Mouse (Mus musculus): ENCODE data around the gene Khdc1c. TPM values are rescaled to one million over a fixed set of nuclear protein-coding genes. Genes with fewer than 3 reads are reported as not detected.
"Not testable (repeated sequence)": the region's sequence is repeated elsewhere in the genome, so short reads cannot be mapped to it uniquely, and the experiment has no call there.

The Khdc1c gene
- not detected in 2 replicates for polyA plus RNA-seq (2015; fragmentation: Nextera tagmentation; extraction: Ambion mirVana)

DNA sequence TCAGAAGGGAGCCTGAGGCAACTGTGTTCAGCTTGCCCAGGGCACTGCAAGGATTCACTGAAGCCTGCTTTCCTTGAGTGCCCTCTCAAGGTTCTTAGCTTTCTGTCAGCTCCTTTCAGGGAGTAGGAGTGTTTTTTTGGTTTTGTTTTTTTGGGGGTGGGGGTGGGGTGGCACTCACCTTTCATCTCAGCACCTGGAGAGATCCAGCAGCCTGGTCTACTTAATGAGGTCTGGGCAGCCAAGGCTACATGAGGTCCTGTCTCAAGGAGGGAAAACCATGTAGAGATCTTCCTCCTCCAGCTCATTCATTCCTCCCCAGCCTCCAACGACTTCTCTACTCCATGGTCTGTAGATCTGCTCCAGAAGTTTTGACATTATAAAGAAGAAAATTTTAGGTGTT is at the start of gene Khdc1c:
Gene Khdc1c, plus strand, starts transcription at position 301 of the 400 bp plus-strand sequence.
- not testable (repeated sequence) for H3K27me3 ChIP-seq; H3K4me2 ChIP-seq; H3K36me3 ChIP-seq; H3K27ac ChIP-seq; H3K9me3 ChIP-seq; H3K4me1 ChIP-seq; ATAC-seq (ENCODE audit: insufficient number of reproducible peaks, insufficient read depth, low FRiP score, low TSS enrichment, low read depth); H3K4me3 ChIP-seq; H3K9ac ChIP-seq
- 65% methylated on average over 1 of the region's 1 CpGs for WGBS

DNA sequence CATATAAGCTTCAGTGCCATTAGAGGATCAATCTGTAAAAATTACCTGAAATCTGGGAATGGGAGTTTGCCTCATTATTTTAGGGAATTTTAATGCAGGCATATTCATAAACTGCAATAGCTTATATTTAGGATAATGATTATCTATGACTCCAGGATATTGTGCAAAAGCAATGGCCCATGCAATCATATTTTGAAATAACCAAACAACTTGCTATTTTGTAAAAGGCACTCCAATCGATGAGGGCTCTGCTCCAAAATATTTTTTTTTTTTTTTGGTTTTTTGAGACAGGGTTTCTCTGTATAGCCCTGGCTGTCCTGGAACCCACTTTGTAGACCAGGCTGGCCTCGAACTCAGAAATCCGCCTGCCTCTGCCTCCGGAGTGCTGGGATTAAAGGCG is 47.9 kb upstream of the Khdc1c start:
- ATAC-seq (ENCODE audit: insufficient number of reproducible peaks, insufficient read depth, low FRiP score, low TSS enrichment, low read depth); H3K27me3 ChIP-seq; H3K27ac ChIP-seq; H3K4me2 ChIP-seq; H3K4me1 ChIP-seq; H3K9ac ChIP-seq; H3K4me3 ChIP-seq; H3K36me3 ChIP-seq; H3K9me3 ChIP-seq: not testable (repeated sequence)
- WGBS, result 95% methylated on average over 5 of the region's 5 CpGs

DNA sequence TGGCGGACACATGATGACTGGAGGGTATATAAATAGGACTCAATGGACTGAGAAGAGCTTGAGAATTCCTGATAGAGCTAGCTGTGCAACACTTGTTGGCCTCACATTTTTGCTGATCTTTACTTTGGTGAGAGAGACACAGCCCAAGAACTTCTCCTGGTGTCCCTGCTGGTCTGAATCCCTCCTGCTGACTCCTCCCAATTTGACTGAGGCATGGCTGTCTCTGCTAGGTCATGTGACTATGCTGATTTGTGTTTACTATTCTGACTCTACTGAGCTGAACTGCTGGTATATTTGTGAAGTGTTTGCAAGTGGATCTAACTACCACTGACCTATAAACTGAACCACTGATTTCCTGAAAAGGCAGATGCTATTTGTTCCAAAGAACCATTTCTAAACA is 46.5 kb upstream of the Khdc1c start:
- 90% methylated on average over 1 of the region's 1 CpGs for WGBS
- Histone ChIP-seq H3K4me2 (no peak overlapping the region), H3K4me3 (no peak overlapping the region), H3K4me1 (no peaks in the 10 kb centered on the region), H3K9ac (no peak overlapping the region), H3K9me3 (no peaks in the 10 kb centered on the region), H3K27me3 (no peaks in the 10 kb centered on the region), H3K27ac (no peak overlapping the region), H3K36me3 (no peaks in the 10 kb centered on the region)
- no peak for ATAC-seq (ENCODE audit: insufficient number of reproducible peaks, insufficient read depth, low FRiP score, low TSS enrichment, low read depth)

DNA sequence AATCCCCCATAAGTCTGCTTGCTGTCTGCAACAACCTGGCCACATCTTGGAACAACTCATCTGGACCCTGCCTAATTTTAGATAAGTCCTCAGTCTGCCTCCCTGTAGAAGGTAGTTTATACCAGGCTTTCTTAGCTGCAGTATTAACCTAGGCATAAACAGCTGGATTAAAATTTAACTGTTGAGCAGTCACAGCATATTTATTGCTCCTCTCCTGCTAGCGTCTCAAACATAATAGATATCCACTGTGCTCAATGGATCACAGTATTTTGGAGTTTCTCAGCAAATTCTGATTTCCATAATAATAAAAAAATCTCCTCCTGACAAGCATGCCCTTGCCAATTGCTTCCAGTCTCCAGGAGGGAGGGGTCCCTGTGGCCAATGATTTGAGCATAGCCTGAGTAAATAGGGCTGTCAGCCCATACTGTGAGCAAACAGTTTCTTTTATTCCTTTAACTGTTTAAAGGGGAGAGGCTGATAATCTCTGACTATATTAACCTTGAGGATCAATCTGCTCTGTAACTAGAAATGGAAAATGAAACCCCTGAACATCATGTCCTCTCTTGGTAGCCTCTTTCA is 44.0 kb upstream of the Khdc1c start:
- no peaks in the 10 kb centered on the region for H3K9me3 ChIP-seq
- 70% methylated on average over 1 of the region's 1 CpGs for WGBS
- no peak overlapping the region for H3K4me2 ChIP-seq
- H3K9ac ChIP-seq, result no peak overlapping the region
- H3K4me3 ChIP-seq, result no peak overlapping the region
- H3K4me1 ChIP-seq, result no peaks in the 10 kb centered on the region
- H3K36me3 ChIP-seq, result no peaks in the 10 kb centered on the region
- H3K27ac ChIP-seq, result no peak overlapping the region
- no peak for ATAC-seq (ENCODE audit: insufficient number of reproducible peaks, insufficient read depth, low FRiP score, low TSS enrichment, low read depth)
- H3K27me3 ChIP-seq, result no peaks in the 10 kb centered on the region

DNA sequence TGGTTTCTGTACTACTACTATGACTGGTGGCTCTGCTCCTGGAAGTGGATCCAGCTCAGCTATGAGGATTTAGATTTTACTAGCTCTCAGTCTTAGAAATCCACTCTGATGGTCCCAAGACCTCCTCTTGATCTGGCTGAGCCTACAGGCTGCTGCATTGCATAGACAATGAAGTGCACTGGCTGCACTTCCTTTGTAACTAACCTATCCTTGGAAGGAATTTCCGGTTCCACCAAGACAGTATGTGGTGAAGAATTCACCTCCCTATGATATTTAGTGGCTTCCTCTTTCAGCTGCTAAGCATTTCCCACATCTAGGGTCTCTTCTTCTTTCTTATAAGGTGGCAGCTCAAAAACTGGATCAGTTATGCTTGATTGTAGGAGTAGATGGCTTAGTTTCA is 43.5 kb upstream of the Khdc1c start:
- no peaks in the 10 kb centered on the region for H3K36me3 ChIP-seq
- H3K27me3 ChIP-seq, result no peaks in the 10 kb centered on the region
- H3K4me2 ChIP-seq, result no peak overlapping the region
- H3K9ac ChIP-seq, result no peak overlapping the region
- no peaks in the 10 kb centered on the region for H3K4me1 ChIP-seq
- H3K27ac ChIP-seq, result no peak overlapping the region
- H3K9me3 ChIP-seq, result no peaks in the 10 kb centered on the region
- WGBS, result 84% methylated on average over 1 of the region's 1 CpGs
- no peak for ATAC-seq (ENCODE audit: insufficient number of reproducible peaks, insufficient read depth, low FRiP score, low TSS enrichment, low read depth)
- no peak overlapping the region for H3K4me3 ChIP-seq

DNA sequence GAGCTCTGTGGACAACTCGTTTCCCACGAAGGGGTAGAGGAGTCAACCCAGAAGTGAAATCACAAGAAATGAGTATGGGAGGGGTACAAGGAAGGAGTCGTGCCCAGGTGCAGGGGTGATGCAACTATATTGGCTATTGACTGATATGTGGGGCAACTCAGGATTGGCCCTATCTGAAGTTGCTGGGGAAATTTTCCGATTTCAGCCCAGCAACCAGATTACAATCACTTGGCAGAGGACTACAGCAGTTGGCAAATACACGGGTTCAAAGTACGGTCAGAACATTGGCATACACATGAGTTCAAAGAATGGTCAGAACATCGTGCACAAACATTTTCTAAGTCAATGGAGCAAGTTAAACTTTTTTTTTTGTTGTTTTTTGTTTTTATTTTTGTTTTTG is 41.4 kb upstream of the Khdc1c start:
- H3K36me3 ChIP-seq, result no peaks in the 10 kb centered on the region
- no peak for ATAC-seq (ENCODE audit: insufficient number of reproducible peaks, insufficient read depth, low FRiP score, low TSS enrichment, low read depth)
- no peaks in the 10 kb centered on the region for H3K4me1 ChIP-seq
- H3K27ac ChIP-seq, result no peak overlapping the region
- H3K9ac ChIP-seq, result no peak overlapping the region
- H3K4me2 ChIP-seq, result no peak overlapping the region
- no peaks in the 10 kb centered on the region for H3K9me3 ChIP-seq
- WGBS, result 86% methylated on average over 7 of the region's 7 CpGs
- no peak overlapping the region for H3K4me3 ChIP-seq
- no peaks in the 10 kb centered on the region for H3K27me3 ChIP-seq

DNA sequence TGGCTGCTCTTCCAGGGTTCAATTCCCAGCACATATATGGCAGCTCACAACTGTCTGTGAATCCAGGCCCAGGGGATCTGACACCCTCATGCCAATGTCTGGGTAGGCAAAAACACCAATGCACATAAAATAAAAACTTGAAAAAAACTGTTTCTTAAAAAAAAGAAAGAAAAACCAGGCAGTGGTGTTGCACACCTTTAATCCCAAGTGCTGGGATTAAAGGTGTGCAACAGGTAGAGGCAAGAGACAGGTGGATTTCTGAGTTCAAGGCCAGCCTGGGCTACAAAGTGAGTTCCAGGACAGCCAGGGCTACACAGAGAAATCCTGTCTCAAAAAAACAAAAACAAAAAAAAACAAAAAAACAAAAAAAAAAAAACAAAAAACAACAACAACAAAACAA is 37.0 kb upstream of the Khdc1c start:
- not testable (repeated sequence) for H3K9me3 ChIP-seq; H3K27me3 ChIP-seq; H3K36me3 ChIP-seq; H3K4me3 ChIP-seq; ATAC-seq (ENCODE audit: insufficient number of reproducible peaks, insufficient read depth, low FRiP score, low TSS enrichment, low read depth); H3K4me2 ChIP-seq; H3K27ac ChIP-seq; H3K9ac ChIP-seq; H3K4me1 ChIP-seq

DNA sequence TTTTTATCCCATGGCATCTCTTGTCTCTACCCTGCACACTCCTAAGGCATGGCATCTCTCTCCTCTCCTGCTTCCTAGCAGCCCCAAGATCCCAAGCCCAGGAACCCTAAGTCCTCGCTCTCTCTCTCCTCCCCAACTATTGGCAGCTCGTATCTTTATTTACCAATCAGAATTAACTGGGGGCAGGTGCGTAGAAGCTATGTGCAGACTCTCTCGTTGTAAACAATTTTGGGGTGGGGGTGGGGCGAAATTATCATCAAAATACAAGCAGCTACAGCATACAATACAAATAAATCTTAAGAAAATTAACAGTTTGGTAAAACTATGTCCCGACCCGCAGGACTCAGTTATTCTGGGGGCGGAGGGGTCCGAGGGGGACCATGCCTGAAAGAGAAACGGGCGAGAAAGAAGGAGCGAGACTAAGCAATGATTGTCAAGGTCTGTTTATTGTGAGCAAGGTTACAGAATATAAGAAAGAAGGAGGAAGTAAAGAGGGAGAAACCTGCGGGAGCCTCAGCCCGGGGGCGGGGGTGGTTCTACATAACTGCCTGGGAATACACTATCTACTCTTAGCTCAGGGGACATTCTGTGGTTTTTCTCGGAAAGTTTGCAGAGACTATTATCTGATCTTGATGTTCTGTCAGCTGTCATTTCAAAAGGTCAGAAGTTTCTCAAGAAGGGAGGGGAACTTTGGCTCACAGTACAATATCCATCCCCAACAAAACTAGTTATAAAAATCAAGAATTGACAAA is 34.7 kb upstream of the Khdc1c start:
- no peak overlapping the region for H3K4me2 ChIP-seq
- H3K4me3 ChIP-seq, result no peak overlapping the region
- no peaks in the 10 kb centered on the region for H3K36me3 ChIP-seq
- H3K4me1 ChIP-seq, result no peaks in the 10 kb centered on the region
- no peak for ATAC-seq (ENCODE audit: insufficient number of reproducible peaks, insufficient read depth, low FRiP score, low TSS enrichment, low read depth)
- H3K9me3 ChIP-seq, result no peaks in the 10 kb centered on the region
- no peak overlapping the region for H3K9ac ChIP-seq
- H3K27ac ChIP-seq, result no peak overlapping the region
- 77% methylated on average over 16 of the region's 16 CpGs for WGBS
- H3K27me3 ChIP-seq, result no peaks in the 10 kb centered on the region

DNA sequence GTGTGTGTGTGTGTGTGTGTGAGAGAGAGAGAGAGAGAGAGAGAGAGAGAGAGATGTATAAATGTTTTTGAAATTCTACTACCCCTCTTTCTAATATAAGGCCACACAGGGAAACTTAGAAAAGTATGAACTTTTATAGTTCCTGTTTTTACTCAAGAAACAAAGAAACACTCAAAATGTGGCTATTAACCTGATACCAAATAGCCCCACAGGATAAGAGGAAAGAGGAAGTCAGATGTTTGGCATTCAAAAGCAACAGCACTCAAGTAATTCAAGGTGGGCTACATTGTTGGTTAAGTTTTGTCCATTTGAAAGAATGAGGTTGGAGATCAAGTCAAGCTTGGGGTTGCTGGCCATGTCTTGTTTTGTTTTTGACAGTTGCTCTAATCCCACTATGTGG is 32.3 kb upstream of the Khdc1c start:
- H3K4me3 ChIP-seq, result no peak overlapping the region
- H3K4me2 ChIP-seq, result no peak overlapping the region
- no peak for ATAC-seq (ENCODE audit: insufficient number of reproducible peaks, insufficient read depth, low FRiP score, low TSS enrichment, low read depth)
- no peaks in the 10 kb centered on the region for H3K9me3 ChIP-seq
- no peak overlapping the region for H3K9ac ChIP-seq
- no peak overlapping the region for H3K27ac ChIP-seq
- H3K36me3 ChIP-seq, result no peaks in the 10 kb centered on the region
- H3K4me1 ChIP-seq, result no peaks in the 10 kb centered on the region
- H3K27me3 ChIP-seq, result no peaks in the 10 kb centered on the region

DNA sequence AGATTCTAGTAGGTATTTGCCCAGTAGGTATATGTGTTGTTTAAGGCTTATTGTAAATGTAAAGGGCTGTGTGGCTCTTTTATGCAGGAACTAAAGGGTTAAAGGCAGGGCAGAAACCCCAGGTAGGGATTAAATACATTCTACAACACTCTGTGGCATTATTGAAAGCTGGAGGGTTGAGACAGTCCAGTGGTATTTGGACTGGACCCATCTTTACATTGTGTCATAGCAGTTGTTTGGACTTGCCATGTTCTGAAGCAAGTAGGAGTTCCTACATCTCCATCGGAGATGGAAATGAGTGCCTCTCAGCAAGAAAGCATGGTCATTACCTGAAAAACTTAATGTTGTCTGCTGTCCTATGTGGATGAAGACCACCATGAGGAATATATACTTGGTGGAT is 27.4 kb upstream of the Khdc1c start:
- ATAC-seq (ENCODE audit: insufficient number of reproducible peaks, insufficient read depth, low FRiP score, low TSS enrichment, low read depth), result no peak
- no peaks in the 10 kb centered on the region for H3K27me3 ChIP-seq
- H3K9ac ChIP-seq, result no peak overlapping the region
- no peak overlapping the region for H3K4me2 ChIP-seq
- WGBS, result 98% methylated on average over 1 of the region's 1 CpGs
- H3K4me3 ChIP-seq, result no peak overlapping the region
- no peaks in the 10 kb centered on the region for H3K36me3 ChIP-seq
- no peaks in the 10 kb centered on the region for H3K9me3 ChIP-seq
- no peak overlapping the region for H3K27ac ChIP-seq
- no peaks in the 10 kb centered on the region for H3K4me1 ChIP-seq

DNA sequence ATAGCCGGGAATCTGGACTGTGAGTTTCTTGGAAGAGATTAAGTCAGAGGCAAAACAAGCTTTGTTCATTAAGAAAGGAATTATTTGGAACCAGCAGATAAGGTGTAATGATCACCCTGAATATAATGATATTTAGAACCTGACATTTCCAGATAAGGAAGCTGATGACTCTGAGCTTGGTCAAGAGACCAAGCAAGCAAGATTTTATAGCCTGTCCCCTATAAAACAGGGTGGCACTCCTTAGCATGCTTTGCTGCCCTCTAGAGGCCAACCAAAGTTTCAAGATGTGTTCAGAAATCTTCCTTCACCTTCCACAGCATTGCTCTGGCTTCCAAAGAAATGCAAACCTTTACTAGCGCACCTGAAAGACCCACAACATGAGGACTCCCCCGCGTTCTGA is 23.9 kb upstream of the Khdc1c start:
- Histone ChIP-seq H3K4me1 (no peaks in the 10 kb centered on the region), H3K36me3 (no peaks in the 10 kb centered on the region), H3K9ac (no peak overlapping the region), H3K4me2 (no peak overlapping the region), H3K4me3 (no peak overlapping the region), H3K27ac (no peak overlapping the region), H3K9me3 (no peaks in the 10 kb centered on the region), H3K27me3 (no peaks in the 10 kb centered on the region)
- 57% methylated on average over 4 of the region's 4 CpGs for WGBS
- ATAC-seq (ENCODE audit: insufficient number of reproducible peaks, insufficient read depth, low FRiP score, low TSS enrichment, low read depth), result no peak

DNA sequence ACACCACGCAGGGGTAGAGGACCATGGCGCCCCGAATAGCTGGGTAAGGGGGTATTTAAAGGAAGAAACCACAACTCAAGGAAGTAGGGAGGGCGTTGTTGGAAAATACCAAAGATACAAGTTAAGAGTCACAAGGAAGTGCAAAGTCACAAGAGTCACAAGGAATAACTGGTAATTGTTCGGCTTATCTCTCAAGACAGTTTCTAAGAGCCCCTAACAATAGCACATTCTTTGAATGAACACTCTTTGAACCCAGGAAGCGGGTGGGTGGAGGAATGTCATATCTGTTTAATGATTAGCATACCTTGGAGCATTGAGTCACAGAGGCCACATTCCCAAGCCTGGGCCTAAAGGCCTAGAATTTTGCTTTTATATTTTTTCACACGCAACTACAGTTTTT is 23.4 kb upstream of the Khdc1c start:
- H3K4me3 ChIP-seq; H3K9ac ChIP-seq; ATAC-seq (ENCODE audit: insufficient number of reproducible peaks, insufficient read depth, low FRiP score, low TSS enrichment, low read depth); H3K9me3 ChIP-seq; H3K36me3 ChIP-seq; H3K27ac ChIP-seq; H3K4me2 ChIP-seq; H3K4me1 ChIP-seq; H3K27me3 ChIP-seq: not testable (repeated sequence)
- 90% methylated on average over 7 of the region's 7 CpGs for WGBS

Data from embryonic facial prominence, embryonic 13.5 days (tissue).